Mouse (Mus musculus) lung, adult 2 months (tissue): ENCODE measurements around the gene Nat8f2.

Source experiments
- CTCF ChIP-seq: fragments of 200-500 bp; IDR thresholded peaks from 2 replicates; pipeline ENCODE4 v1.5.1; 2011; ENCODE audit warnings: mild to moderate bottlenecking, low read length, control low read depth; ENCODE audit not compliant: insufficient read depth
- POLR2A ChIP-seq: fragments of 200-500 bp; IDR thresholded peaks from 2 replicates; pipeline ENCODE4 v1.6.1; 2011; ENCODE audit warnings: low read depth, mild to moderate bottlenecking, control low read depth, low read length, borderline replicate concordance; ENCODE audit errors: extremely low read depth

DNA sequence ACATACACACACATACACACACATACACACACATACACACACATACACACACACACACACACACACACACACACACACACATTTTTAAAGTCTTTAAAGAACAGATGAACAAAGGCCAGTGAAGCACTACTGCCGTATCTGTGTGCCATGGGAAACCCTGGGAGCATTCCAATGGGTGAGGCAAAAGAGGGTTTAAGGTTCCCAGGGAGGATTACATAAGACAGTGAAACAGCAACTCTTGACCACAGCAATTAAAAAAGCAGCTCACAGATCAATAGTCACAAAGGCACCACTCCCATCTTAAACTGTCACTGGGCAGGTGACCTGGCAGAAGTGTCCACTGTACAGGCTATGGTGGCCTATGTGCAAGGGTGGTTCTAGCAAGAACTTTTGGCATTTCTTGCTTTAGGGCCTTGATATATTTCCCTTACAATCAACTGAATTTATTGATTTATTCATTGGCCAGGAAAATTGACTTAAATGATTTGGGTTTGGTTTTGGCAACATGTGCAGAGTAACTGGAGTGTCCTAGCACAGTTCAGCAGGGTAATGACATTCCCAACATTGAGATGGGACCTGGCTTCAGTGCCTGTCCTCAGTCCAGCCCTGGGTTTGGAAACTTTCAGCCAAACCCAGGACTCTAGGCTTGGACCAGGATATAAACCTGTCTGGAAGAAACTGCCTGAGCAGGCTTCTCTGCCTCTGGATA, 45.4 kb downstream of the Nat8f2 start:
- TF ChIP-seq POLR2A, result no peak
- TF ChIP-seq CTCF, result no peak
